Mouse (Mus musculus) naive thymus-derived CD4-positive, alpha-beta T cell, adult 2 months (primary cell): ENCODE data around the gene Tvp23a.

Experiments
- DNase-seq: peaks from one replicate; pipeline ENCODE4 v3.0.0-alpha.2; 2011; ENCODE audit warnings: low read depth

Tvp23a gene

DNA sequence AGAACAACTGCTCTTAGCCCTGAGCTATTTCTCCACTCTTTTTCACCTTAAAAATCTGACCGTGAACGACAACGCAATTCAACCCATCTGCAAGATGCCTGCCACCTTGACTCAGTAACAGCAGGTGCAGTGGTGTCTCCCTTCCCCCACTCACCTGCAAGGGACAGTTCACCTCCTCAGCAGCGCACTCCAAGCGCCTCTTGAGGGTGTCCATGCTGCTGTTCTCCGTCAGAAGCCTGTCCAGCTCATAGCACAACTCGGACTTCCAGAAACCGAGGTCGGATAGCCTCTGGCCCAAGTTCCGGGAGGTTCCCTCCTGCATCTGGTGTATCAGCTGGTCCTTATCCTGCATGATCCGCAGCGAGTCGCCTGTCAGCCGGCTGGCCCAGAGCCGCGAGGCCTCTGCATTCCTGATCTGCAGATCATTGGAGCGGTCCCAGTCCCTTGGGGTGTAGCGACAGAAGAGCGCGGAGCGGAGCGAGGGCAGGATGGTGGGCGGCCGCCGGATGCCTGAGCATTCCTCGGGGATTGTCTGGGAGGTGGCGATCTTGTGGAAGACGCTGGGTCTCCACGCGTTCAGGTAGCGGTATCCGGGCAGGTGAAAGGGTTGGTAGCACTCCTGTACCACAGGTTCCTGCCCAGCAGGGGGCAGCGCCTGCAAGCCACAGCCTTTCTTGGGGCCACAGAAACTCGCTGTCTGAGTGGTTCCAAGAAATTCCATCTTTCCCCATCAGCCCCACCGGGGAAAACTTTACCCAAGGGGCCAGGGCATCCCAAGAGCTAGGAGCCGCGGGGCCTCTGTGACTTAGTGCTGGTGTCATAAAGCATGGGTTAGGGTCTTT is 52.2 kb downstream of the Tvp23a start, which contains the start of gene Tekt5:
Gene Tekt5 (minus strand): TSS at position 792 of the 842 bp plus-strand sequence.
- DNase-seq: peak; percentile 46

- DNase-seq: no peak
These were observed 54.6 kb downstream of the Tvp23a start for GRCm38 (mm10) chr16:10392587-10392986.

DNA sequence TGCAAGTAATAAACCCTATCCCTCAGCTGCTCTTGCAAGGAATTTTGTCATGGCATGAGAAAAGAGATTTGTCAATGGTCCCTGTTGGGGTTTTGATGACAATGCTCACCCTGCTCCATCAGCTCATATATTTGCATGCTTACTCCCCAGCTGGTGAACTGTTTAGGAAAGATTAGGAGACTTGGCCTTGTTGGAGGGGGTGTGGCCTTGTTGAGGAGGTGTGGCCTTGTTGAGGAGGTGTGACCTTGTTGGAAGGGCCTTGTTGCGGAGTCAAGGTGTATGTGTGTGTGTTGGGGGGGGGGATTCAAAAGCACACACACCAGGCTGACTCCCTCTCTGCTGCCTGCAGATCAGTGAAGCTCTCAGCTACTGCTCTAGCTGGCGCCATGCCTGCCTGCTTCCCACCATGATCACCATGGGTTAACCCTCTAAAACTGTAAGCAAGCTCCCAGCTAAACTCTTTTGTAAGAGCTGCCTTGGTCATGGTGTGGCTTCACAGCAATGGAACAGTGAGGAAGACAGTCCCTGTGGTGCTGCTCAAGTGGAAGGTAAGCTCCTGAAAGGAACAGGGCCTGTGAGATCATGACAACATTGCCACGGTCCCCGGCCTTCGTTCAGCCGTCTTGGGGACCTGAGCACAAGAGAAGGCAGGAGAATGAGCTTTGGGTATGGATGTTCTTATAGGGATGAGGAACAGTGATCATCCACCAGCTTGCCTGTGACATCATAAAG is 58.4 kb downstream of the Tvp23a start:
- DNase-seq: no peak

DNA sequence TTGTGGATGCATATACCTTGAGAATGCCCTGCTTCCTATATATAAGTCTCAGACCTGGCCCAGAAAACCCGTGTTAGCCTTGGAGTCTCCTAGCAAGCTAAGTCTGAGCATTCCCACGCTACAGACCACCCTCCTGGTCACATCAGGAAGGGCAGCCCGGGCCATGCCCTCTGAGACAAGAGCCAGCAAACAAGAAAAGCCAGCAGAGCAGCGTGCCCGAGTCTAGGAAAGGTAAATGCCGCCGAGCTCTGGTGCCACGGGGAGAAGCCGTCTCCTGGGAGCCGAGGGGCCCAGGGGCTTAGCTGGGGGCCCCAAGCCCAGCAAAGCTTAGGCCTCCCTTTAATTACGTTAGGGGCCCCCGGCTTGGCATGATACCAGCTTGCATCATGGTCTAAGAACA is 61.9 kb downstream of the Tvp23a start:
- no peak for DNase-seq

GRCm38 (mm10) chr16:10384544-10384943 is 62.6 kb downstream of the Tvp23a start:
- no peak for DNase-seq

DNA sequence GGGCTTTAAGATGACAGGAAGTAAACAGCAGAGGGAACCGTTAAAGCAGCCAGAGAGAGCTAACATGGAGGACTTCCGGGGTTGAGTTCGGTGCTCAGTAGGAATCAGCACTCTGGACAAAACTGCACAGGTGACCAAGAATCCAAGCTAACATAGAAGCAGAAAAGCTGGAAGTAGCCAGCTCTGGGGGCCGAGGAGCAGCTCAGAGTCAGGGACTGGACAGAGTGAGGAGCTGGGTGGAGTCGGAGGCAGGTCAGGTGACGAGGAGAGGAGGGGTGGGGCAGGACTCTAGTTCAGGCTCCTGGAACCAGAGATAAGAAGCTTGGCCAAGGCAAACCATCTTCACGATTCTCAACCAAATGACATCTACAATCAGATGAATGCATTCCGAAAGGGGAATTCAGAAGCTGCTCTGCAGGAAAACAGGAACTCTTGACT is 63.1 kb downstream of the Tvp23a start:
- DNase-seq: peak; percentile 48

DNA sequence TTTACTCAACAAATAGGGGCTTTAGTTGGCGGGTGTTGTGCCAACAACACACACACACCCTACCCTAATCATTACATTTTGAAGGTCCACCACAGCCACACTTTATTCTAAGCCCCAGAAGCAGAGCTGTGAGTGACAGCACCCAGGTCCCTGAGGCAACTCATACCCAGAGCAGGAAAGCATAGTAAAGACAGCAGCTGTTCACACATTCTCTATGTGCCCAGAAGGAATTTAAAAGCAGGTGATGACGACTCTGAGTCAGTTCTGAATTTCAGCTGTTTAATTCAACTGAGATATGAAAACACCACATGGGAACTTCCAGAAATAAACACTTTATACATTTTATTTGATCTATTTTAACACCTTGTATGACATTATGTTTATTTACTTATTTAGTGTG is 67.6 kb downstream of the Tvp23a start:
- DNase-seq: no peak

DNA sequence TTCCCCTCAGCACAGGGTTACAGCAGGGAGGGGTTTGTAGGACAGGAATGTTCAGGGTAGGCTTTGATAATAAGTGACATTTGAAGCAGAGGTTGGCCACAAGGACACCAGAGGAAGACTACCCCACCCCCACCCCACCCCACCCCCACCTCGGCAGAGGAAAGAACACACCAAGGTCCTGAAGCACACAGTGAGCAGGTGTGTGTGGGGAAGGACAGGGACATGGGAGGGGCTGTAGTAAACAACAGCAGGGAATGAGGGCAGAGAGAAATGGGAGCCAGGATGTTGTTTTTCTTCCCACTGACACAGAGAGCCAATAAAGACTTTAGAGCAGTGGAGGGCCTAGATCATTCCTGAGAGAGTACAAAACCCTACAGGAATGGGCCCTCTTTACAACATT is 69.9 kb downstream of the Tvp23a start:
- DNase-seq: no peak

DNA sequence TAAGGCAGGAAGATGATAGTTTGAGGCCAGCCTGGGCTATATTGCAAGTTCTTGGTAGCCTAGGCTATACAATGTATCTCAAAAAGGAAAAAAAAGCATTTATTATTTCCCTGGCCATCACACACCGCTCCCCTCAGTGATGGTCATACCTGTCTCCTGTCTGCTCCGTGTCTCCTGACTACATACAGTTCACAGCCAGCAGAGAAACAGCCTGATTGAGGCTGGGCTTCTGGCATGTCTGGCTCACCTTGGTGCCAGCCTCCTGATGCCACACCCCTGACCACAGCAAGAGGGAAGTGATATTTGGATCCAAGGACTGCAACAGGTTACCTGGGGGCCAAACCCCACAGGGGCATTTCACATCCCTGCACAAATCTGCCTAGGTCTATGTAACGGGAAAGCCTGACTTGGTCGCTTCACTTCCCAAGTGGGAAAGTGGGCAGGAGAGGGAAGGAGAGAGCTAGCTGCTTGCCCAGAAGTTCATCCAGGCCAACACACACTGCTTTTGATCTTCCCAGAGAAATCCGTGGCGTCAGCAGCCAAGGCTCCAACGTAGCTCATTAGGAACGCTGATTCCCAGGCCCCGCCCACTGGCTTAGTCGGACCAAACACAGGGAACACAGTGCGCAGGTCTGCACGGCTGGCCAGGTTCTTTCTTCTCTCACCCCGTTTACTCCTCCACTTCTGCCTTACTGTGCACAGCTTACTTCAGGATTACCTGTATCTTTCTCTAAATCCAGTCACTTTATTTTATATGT is 72.7 kb downstream of the Tvp23a start:
- no peak for DNase-seq

GRCm38 (mm10) chr16:10372372-10372771 is 74.8 kb downstream of the Tvp23a start:
- DNase-seq: no peak
